In genomic region chr9:62287633-62288025, GRCm38 (mm10) we compare ENCODE assay signal across 22 mouse cellular contexts. TPM values are rescaled to one million over a fixed set of nuclear protein-coding genes. Genes with fewer than 3 reads are reported as not detected.
DNase-seq lines count a peak whose midpoint lies in the region; ATAC-seq and TF ChIP-seq lines count a peak whose summit lies in the region.
"Had no signal": no experiment of that assay in that cellular context is flagged by ENCODE, and none has a peak within 500 bp of the region (broad histone marks: within the 10 kb centered on the region; RNA-seq: fewer than 3 reads in every experiment).

No protein-coding gene starts in this region.

- no peak for TF ChIP-seq POLR2A in lung, adult 2 months (IDR thresholded peaks at IDR 0.05; ENCODE audit: borderline replicate concordance, extremely low read depth, low read depth, low read length)

- no peaks in the 10 kb centered on the region for H3K4me1 ChIP-seq in heart, embryonic 10.5 days
- no peaks in the 10 kb centered on the region for H3K4me1 ChIP-seq in heart, embryonic 12.5 days (replicated peaks)
- H3K4me1 ChIP-seq in lung, adult 2 months (ENCODE audit: control insufficient read depth, insufficient read depth, low read length), result no peaks in the 10 kb centered on the region
- H3K4me1 ChIP-seq: embryonic facial prominence, embryonic 12.5 days; forebrain, embryonic 15.5 days; heart, embryonic 15.5 days; intestine, embryonic 15.5 days had no signal

- no peak overlapping the region for H3K9ac ChIP-seq in heart, embryonic 12.5 days
- H3K9ac ChIP-seq: embryonic facial prominence, embryonic 12.5 days; forebrain, embryonic 15.5 days; heart, embryonic 15.5 days; hindbrain, embryonic 14.5 days; intestine, embryonic 15.5 days had no signal

- no peaks in the 10 kb centered on the region for H3K9me3 ChIP-seq in heart, embryonic 10.5 days
- H3K9me3 ChIP-seq in heart, embryonic 12.5 days (replicated peaks), result no peaks in the 10 kb centered on the region
- H3K9me3 ChIP-seq: embryonic facial prominence, embryonic 12.5 days; forebrain, embryonic 15.5 days; heart, embryonic 15.5 days; hindbrain, embryonic 10.5 days; intestine, embryonic 15.5 days had no signal

- H3K27me3 ChIP-seq in heart, embryonic 10.5 days (ENCODE audit: insufficient read depth, poor library complexity, severe bottlenecking), result peaks cover 20% of the 10 kb centered on the region
- 0 out of 2 replicates have a peak, but pooled peaks cover 4% of the 10 kb centered on the region for H3K27me3 ChIP-seq in heart, embryonic 12.5 days (replicated peaks)
- H3K27me3 ChIP-seq: CH12.LX; embryonic facial prominence, embryonic 12.5 days; forebrain, embryonic 15.5 days; heart, embryonic 15.5 days; intestine, embryonic 15.5 days; Patski had no signal

- TF ChIP-seq CTCF in lung, adult 2 months (IDR thresholded peaks at IDR 0.05; ENCODE audit: insufficient read depth, low read length), result no peak

- H3K4me2 ChIP-seq in heart, embryonic 12.5 days, result no peak overlapping the region
- H3K4me2 ChIP-seq: embryonic facial prominence, embryonic 12.5 days; forebrain, embryonic 15.5 days; heart, embryonic 15.5 days; hindbrain, embryonic 14.5 days; intestine, embryonic 15.5 days had no signal

- no peak overlapping the region for H3K27ac ChIP-seq in heart, embryonic 10.5 days
- no peak overlapping the region for H3K27ac ChIP-seq in heart, embryonic 12.5 days (ENCODE audit: poor library complexity, severe bottlenecking)
- H3K27ac ChIP-seq: embryonic facial prominence, embryonic 12.5 days; forebrain, embryonic 15.5 days; heart, embryonic 15.5 days; hindbrain, embryonic 10.5 days; hindbrain, embryonic 14.5 days; intestine, embryonic 15.5 days had no signal

- 71% methylated on average over 4 of the region's 4 CpGs for WGBS in heart, embryonic 10.5 days
- 69% methylated on average over 4 of the region's 4 CpGs for WGBS in heart, embryonic 12.5 days
- 64% methylated on average over 4 of the region's 4 CpGs for WGBS in lung, adult 2 months

- DNase-seq in gastrocnemius, postnatal 14 days, result peak; percentile 33
- no peak for DNase-seq in gastrocnemius, postnatal 36 days
- DNase-seq in heart, embryonic 10.5 days (ENCODE audit: low spot score), result peak; percentile 71
- DNase-seq in lung, postnatal 14 days, result peak; percentile 11
- DNase-seq in lung, adult 2 months, result no peak
- DNase-seq in right cerebral cortex, postnatal 36 days (ENCODE audit: low spot score in 2 of 2), result no peak

- intact Hi-C loops in gastrocnemius, postnatal 14 days (cut with DNase I; ENCODE audit: low total_unique reads), result loop anchor here (5.0 to 10.0 kb wide), 2 partner anchors 185 to 487 kb away; no protein-coding TSS in a partner anchor
- intact Hi-C loops in gastrocnemius, postnatal 36 days (cut with DNase I), result loop anchor here (2.0 to 5.0 kb wide), 2 partner anchors 267 to 490 kb away; no protein-coding TSS in a partner anchor

- no peak overlapping the region for H3K4me3 ChIP-seq in heart, embryonic 10.5 days
- no peak overlapping the region for H3K4me3 ChIP-seq in heart, embryonic 12.5 days
- no peak overlapping the region for H3K4me3 ChIP-seq in lung, adult 2 months (replicated peaks; ENCODE audit: extremely low read depth, low read depth, low read length)
- H3K4me3 ChIP-seq: embryonic facial prominence, embryonic 12.5 days; forebrain, embryonic 15.5 days; heart, embryonic 15.5 days; hindbrain, embryonic 10.5 days; intestine, embryonic 15.5 days had no signal

- H3K36me3 ChIP-seq in heart, embryonic 10.5 days, result no peaks in the 10 kb centered on the region
- no peaks in the 10 kb centered on the region for H3K36me3 ChIP-seq in heart, embryonic 12.5 days
- H3K36me3 ChIP-seq: embryonic facial prominence, embryonic 12.5 days; forebrain, embryonic 15.5 days; heart, embryonic 15.5 days; hindbrain, embryonic 10.5 days; intestine, embryonic 15.5 days had no signal

- no peak for ATAC-seq in heart, embryonic 12.5 days (ENCODE audit: insufficient number of reproducible peaks, low FRiP score)
- ATAC-seq: activated CD4-positive, CD25-positive, alpha-beta regulatory T cell, adult 4 months; forebrain, embryonic 15.5 days; intestine, embryonic 15.5 days; Patski had no signal

RNA-seq across cellular contexts. Expression of gene Spesp1, which starts 5.6 kb away (rescaled TPM):
- not detected for total RNA-seq in gastrocnemius, postnatal 14 days (2021)
- total RNA-seq in gastrocnemius, postnatal 36 days (2021), result not detected
- not detected in 2 replicates for polyA plus RNA-seq in heart, embryonic 10.5 days (2016; fragmentation: Nextera tagmentation; extraction: Ambion mirVana)
- not detected in 2 replicates for polyA plus RNA-seq in heart, embryonic 12.5 days (2016; fragmentation: Nextera tagmentation; extraction: Ambion mirVana)
- not detected in 2 replicates for polyA plus RNA-seq in lung, adult 2 months (2012; rRNA removed)
- total RNA-seq: adrenal gland, adult 18-20 months; adrenal gland, postnatal 14 days; CH12.LX; granulocyte monocyte progenitor cell, adult 5-6 weeks; heart, postnatal 14 days had no signal
- polyA plus RNA-seq: activated CD4-positive, CD25-positive, alpha-beta regulatory T cell, adult 4 months; cortical plate, adult 2 months; embryonic facial prominence, embryonic 12.5 days; forebrain, embryonic 11.5 days; forebrain, embryonic 15.5 days; heart, embryonic 15.5 days; hindbrain, embryonic 10.5 days; hindbrain, embryonic 14.5 days; intestine, embryonic 15.5 days; Patski had no signal

RNA-seq across cellular contexts. Expression of gene Anp32a, which starts 53.5 kb away (rescaled TPM):
- total RNA-seq in gastrocnemius, postnatal 14 days (2021), result 10 to 100 TPM; 73.6 to 76.9 TPM
- 10 to 100 TPM; 60.8 to 62.9 TPM for total RNA-seq in gastrocnemius, postnatal 36 days (2021)
- 160 and 178 TPM in 2 replicates for polyA plus RNA-seq in heart, embryonic 10.5 days (2016; fragmentation: Nextera tagmentation; extraction: Ambion mirVana)
- 156 and 158 TPM in 2 replicates for polyA plus RNA-seq in heart, embryonic 12.5 days (2016; fragmentation: Nextera tagmentation; extraction: Ambion mirVana)
- polyA plus RNA-seq in lung, adult 2 months (2012; rRNA removed), result 28.9 and 58.2 TPM in 2 replicates

Comparison
In these comparisons a context has a peak if more than half of its experiments do, and no peak if none do; other contexts are left out.
1. DNase-seq: peak in gastrocnemius, postnatal 14 days (single experiment), heart, embryonic 10.5 days (single experiment) and lung, postnatal 14 days (single experiment); none in gastrocnemius, postnatal 36 days (0 of 2), lung, adult 2 months (single experiment) and right cerebral cortex, postnatal 36 days (0 of 2).